Mouse (Mus musculus) ES-Bruce4 (cell line): ENCODE data around the gene Slc10a7.

Experiments
- CTCF ChIP-seq: IDR thresholded peaks from one replicate; pipeline ENCODE4 v1.8.1; 2011; ENCODE audit warnings: low read depth, low read length
- POLR2A ChIP-seq: IDR thresholded peaks from one replicate; pipeline ENCODE4 v1.8.1; 2011; ENCODE audit warnings: low read length; ENCODE audit not compliant: insufficient read depth

DNA sequence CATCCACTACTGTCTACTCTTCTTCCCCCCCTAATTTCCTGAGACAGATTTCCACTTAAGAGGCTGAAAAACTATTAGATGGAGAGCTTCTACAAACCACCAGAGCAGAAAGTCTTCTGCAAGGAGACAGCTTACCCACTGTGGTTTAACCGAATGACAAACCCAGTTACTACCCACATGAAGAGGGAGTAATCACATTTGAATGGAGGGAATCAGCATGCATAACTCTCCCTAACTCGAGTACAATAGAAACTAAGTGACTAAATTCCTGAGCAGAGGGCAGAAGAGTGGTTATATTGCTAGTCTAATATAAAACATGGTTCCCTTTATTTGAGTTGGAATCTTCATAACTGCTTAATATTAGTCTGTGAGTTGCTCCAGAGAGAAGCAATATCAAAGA, 16.1 kb upstream of the Slc10a7 start:
- TF ChIP-seq CTCF (no peak), POLR2A (no peak)
